20 mouse cellular contexts compared by ENCODE assay signal in the genomic region with DNA sequence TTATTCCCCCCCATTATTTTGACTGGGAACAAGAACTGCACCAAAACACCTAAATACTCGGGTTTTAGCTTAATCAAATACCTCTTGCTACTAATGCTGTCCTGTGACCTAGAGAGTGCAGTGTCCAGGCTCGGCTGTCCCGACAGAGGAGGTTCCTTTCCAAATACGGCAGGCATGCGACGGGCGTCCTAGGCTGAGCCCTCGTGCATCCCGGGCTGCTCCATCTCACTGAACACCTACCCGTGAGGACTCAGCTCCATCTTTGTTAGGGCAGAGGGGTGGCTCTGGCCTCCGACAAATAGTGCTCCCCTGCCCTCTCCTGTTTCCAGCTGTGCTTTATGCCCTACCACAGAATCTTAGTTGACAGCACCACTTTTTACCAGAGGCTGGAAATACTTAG. TPM values are rescaled to one million over a fixed set of nuclear protein-coding genes. Genes with fewer than 3 reads are reported as not detected.
"Had no signal": no experiment of that assay in that cellular context is flagged by ENCODE, and none has a peak within 500 bp of the region (broad histone marks: within the 10 kb centered on the region; RNA-seq: fewer than 3 reads in every experiment).

No protein-coding gene starts in this region.

- H3K4me3 ChIP-seq: lung, embryonic 15.5 days; megakaryocyte, embryonic 14.5 days; midbrain, embryonic 13.5 days; midbrain, embryonic 15.5 days; neural tube, embryonic 12.5 days; stomach, embryonic 15.5 days had no signal

- DNase-seq: liver, postnatal 0 days; lung, adult 2 months; lung, postnatal 14 days; lung, postnatal 36 days; right cerebral cortex, postnatal 14 days; thymus, adult 2 months; thymus, postnatal 25 days; thymus, postnatal 4 days had no signal

- H3K27ac ChIP-seq: lung, embryonic 15.5 days; macrophage; midbrain, embryonic 13.5 days; midbrain, embryonic 15.5 days; neural tube, embryonic 12.5 days; stomach, embryonic 15.5 days; stomach, postnatal 0 days had no signal

- H3K9ac ChIP-seq: liver, postnatal 0 days; lung, embryonic 15.5 days; midbrain, embryonic 13.5 days; midbrain, embryonic 15.5 days; neural tube, embryonic 12.5 days; stomach, embryonic 15.5 days had no signal

- ATAC-seq: liver, postnatal 0 days; lung, postnatal 0 days; midbrain, embryonic 13.5 days; midbrain, embryonic 15.5 days had no signal

- H3K4me2 ChIP-seq: lung, embryonic 15.5 days; midbrain, embryonic 13.5 days; midbrain, embryonic 15.5 days; neural tube, embryonic 12.5 days; stomach, embryonic 15.5 days had no signal

- H3K27me3 ChIP-seq: lung, embryonic 15.5 days; megakaryocyte, embryonic 14.5 days; midbrain, embryonic 13.5 days; midbrain, embryonic 15.5 days; neural tube, embryonic 12.5 days; stomach, embryonic 15.5 days had no signal

- H3K9me3 ChIP-seq: lung, embryonic 15.5 days; megakaryocyte, embryonic 14.5 days; midbrain, embryonic 13.5 days; midbrain, embryonic 15.5 days; neural tube, embryonic 12.5 days; stomach, embryonic 15.5 days had no signal

RNA-seq across cellular contexts. Expression of a gene that starts 51.2 kb away (rescaled TPM):
- total RNA-seq: midbrain, postnatal 0 days; monocyte, adult 5-6 weeks; neutrophil, adult 5-6 weeks had no signal
- polyA plus RNA-seq: macrophage had no signal
